Mouse (Mus musculus) skeletal muscle tissue, adult 2 months (tissue): ENCODE results near the gene C530008M17Rik.
"Not testable (repeated sequence)": the region's sequence is repeated elsewhere in the genome, so short reads cannot be mapped to it uniquely, and the experiment has no call there.

Source experiments
- DNase-seq: peaks from one replicate; pipeline ENCODE4 v3.0.0-alpha.2; 2012; ENCODE audit warnings: low read depth, low spot score

C530008M17Rik gene

GRCm38 (mm10) chr5:76893084-76893483, 236.8 kb downstream of the C530008M17Rik start:
- no peak for DNase-seq

DNA sequence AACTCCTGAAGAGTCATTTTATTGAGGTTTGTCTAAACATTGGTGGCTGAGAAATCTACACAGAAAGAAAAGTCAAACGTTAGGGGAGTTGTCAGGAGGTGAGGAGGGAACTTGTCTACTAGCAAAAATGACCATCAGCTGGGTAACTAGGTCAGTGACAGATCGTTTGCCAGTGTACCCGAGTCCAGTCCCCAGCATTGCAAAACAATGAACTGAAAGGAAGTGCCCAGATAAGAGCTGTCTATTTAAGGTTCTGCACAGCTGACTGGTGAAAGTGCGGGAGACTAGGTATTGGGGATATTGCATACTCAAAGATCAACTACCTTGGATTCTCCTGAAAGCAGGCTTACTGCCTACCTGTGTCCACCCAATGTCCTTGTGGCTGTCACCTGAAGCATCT, 245.8 kb downstream of the C530008M17Rik start:
- DNase-seq, result no peak

DNA sequence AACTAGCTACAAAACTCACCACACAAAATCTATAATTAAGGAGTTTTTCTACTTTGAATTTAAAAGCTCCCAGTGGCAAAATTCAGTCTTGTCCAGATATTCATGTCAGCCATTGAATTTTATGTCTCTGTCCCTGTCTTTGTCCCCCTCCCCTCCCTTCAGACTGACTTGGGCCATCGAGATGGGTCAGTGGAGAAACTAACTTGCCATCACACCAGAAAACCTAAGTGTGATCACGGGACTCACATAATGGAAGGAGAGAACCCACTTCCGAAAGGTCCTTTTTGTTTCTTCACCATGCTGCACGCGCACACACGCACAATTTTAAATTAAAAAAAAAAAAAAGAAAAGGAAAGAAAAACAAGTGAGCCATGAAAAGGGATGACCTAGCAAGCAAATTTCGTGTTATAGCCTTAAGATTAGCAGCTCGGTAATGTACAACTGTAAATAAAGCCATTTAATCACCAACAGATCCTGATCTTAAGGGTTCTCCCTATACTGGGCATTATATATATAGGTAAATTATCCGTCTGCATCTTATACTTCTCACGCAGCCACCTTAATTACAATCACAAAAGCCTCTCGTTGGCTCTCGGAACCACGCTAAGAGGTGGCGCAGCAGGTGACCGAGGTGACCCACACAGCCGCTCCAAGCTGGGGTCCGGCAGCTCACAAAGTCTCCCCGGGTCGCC, 248.5 kb downstream of the C530008M17Rik start:
- DNase-seq, result no peak

DNA sequence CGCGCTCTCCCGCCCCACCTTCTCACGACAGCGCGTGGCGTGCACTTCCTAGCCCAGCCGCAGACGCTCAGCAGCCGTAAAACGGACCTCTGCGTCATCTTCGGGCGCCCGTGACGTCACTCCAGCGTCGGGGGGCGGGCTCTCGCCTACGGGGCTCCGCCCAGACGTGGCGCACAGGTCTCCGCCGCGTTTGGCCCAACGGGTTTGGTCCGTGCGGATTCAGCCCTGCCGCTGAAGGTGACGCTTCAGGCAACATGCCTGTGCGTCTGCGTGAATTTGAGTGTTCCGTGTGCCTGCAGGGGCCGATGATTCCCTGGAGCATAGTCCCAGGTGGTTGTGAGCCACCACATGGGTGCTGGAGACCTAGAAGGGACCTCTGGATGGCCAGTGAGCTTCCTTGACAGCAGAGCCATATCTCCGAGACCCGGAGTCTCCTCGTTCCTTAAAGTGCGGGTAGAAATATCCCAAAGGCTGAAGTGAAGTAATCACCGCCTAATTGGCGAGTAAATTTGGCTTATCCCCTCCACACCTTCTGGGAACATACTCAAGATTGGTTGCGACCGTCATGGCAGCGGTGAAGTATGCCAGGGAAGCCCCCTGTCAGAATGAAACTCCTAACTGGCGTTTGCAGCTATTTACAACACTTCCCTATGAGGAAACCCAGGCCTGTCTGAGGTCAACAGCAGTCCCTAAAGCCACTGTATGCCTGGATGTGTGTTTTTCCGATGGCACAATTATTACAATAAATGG, 249.3 kb downstream of the C530008M17Rik start, which contains the start of gene Aasdh:
Gene Aasdh (minus strand): TSS at position 110 of the 750 bp plus-strand sequence.
- DNase-seq, result peak; percentile 97

DNA sequence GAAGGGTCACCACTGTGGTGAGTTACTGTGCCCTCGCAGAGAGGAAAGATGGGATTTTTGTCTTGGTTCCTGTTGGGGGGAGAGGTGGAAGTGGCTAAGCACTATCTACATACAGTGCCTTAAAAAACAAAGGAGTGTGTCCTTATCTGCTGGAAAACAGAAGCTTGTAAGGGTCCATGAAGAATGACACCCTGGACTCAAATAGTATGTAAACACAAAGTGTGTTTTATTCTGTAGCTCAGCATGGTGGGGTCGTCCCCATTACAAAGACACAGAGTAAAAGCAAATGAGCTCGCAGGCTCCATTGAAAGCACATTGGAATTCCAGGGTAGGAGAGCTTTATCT, 249.8 kb downstream of the C530008M17Rik start:
- DNase-seq, result no peak

- DNase-seq, result no peak
Measured at GRCm38 (mm10) chr5:76910807-76911206, 254.5 kb downstream of the C530008M17Rik start.

GRCm38 (mm10) chr5:76912522-76912921, 256.2 kb downstream of the C530008M17Rik start:
- DNase-seq, result not testable (repeated sequence)

- peak; percentile 65 for DNase-seq
Measured at GRCm38 (mm10) chr5:76922833-76923232, 266.5 kb downstream of the C530008M17Rik start.
